Comparison of ENCODE assay signal across 8 mouse cellular contexts in genomic region chr3:79568629-79569350, GRCm38 (mm10). TPM values are rescaled to one million over a fixed set of nuclear protein-coding genes. Genes with fewer than 3 reads are reported as not detected.
DNase-seq lines count a peak whose midpoint lies in the region; ATAC-seq lines count a peak whose summit lies in the region.

No protein-coding gene starts in this region.

- no peak overlapping the region for H3K9ac ChIP-seq in kidney, embryonic 14.5 days (ENCODE audit: low read depth, low read length)
- H3K9ac ChIP-seq in hindbrain, embryonic 14.5 days: peak overlapping the region; percentile 80; the same call in 1 of the 2 replicates
- H3K9ac ChIP-seq in midbrain, embryonic 15.5 days: no peak overlapping the region

- peak overlapping the region; percentile 82 for H3K4me3 ChIP-seq in kidney, embryonic 14.5 days (ENCODE audit: low read length)
- peak overlapping the region; percentile 71; the same call in 1 of the 2 replicates for H3K4me3 ChIP-seq in hindbrain, embryonic 14.5 days (replicated peaks; ENCODE audit: low read length)
- H3K4me3 ChIP-seq in midbrain, embryonic 15.5 days: 0 out of 2 replicates have a peak overlapping the region, but pooled peaks have one; percentile 73

- H3K4me1 ChIP-seq in kidney, embryonic 14.5 days (ENCODE audit: control insufficient read depth, insufficient read depth, low read length): 0 out of 2 replicates have a peak, but pooled peaks cover 5% of the 10 kb centered on the region
- no peaks in the 10 kb centered on the region; the same call in 1 of the 2 replicates for H3K4me1 ChIP-seq in hindbrain, embryonic 14.5 days (replicated peaks; ENCODE audit: control insufficient read depth, insufficient read depth, low read length)
- peaks cover 23% of the 10 kb centered on the region for H3K4me1 ChIP-seq in midbrain, embryonic 15.5 days

- no peaks in the 10 kb centered on the region for H3K36me3 ChIP-seq in kidney, embryonic 14.5 days (ENCODE audit: control insufficient read depth, insufficient read depth, low read length)
- H3K36me3 ChIP-seq in hindbrain, embryonic 14.5 days (replicated peaks; ENCODE audit: control insufficient read depth, insufficient read depth): no peaks in the 10 kb centered on the region
- H3K36me3 ChIP-seq in midbrain, embryonic 15.5 days (replicated peaks): no peaks in the 10 kb centered on the region

- H3K4me2 ChIP-seq in kidney, embryonic 14.5 days (replicated peaks; ENCODE audit: low read depth, low read length): peak overlapping the region; percentile 80; the same call in 1 of the 2 replicates
- peak overlapping the region; percentile 79 for H3K4me2 ChIP-seq in hindbrain, embryonic 14.5 days (replicated peaks)
- peak overlapping the region; percentile 70 for H3K4me2 ChIP-seq in midbrain, embryonic 15.5 days

- 87% methylated on average over 16 of the region's 16 CpGs for WGBS in kidney, embryonic 14.5 days
- WGBS in hindbrain, embryonic 14.5 days: 87% methylated on average over 16 of the region's 16 CpGs
- 86% methylated on average over 16 of the region's 16 CpGs for WGBS in midbrain, embryonic 15.5 days

- H3K9me3 ChIP-seq in kidney, embryonic 14.5 days (ENCODE audit: control insufficient read depth, low read length): no peaks in the 10 kb centered on the region
- no peaks in the 10 kb centered on the region for H3K9me3 ChIP-seq in hindbrain, embryonic 14.5 days (ENCODE audit: control insufficient read depth, low read length)
- H3K9me3 ChIP-seq in midbrain, embryonic 15.5 days: no peaks in the 10 kb centered on the region

- H3K27ac ChIP-seq in kidney, embryonic 14.5 days (ENCODE audit: low read depth, low read length): peak overlapping the region; percentile 76; the same call in 1 of the 2 replicates
- H3K27ac ChIP-seq in hindbrain, embryonic 14.5 days: peak overlapping the region; percentile 78; the same call in 1 of the 2 replicates
- H3K27ac ChIP-seq in midbrain, embryonic 15.5 days: no peak overlapping the region

- H3K27me3 ChIP-seq in kidney, embryonic 14.5 days (ENCODE audit: control insufficient read depth, insufficient read depth, low read length): no peaks in the 10 kb centered on the region
- H3K27me3 ChIP-seq in hindbrain, embryonic 14.5 days (ENCODE audit: control insufficient read depth, insufficient read depth, low read length): no peaks in the 10 kb centered on the region
- no peaks in the 10 kb centered on the region for H3K27me3 ChIP-seq in midbrain, embryonic 15.5 days (replicated peaks)

- DNase-seq in kidney, adult 11 months: no peak
- peak; percentile 77 for DNase-seq in ZHBTc4 (ENCODE audit: low read depth, low spot score)
- no peak for DNase-seq in hindbrain, embryonic 14.5 days (ENCODE audit: low spot score)
- no peak for DNase-seq in left cerebral cortex, adult 11 months (ENCODE audit: low spot score)
- DNase-seq in kidney, adult 18-20 months: no peak
- DNase-seq in right cerebral cortex, postnatal 36 days (ENCODE audit: low spot score in 2 of 2): no peak

- ATAC-seq in kidney, embryonic 14.5 days (ENCODE audit: low FRiP score, low TSS enrichment): no peak
- no peak for ATAC-seq in hindbrain, embryonic 14.5 days (ENCODE audit: low FRiP score)
- no peak for ATAC-seq in midbrain, embryonic 15.5 days (replicated peaks)

RNA-seq across cellular contexts. Expression of gene Fnip2, which starts 1.2 kb away (rescaled TPM):
- 4.4 and 6.9 TPM in 2 replicates for polyA plus RNA-seq in kidney, embryonic 14.5 days (2014; fragmentation: Nextera tagmentation; extraction: Ambion mirVana)
- 5.9 and 9.9 TPM in 2 replicates for polyA plus RNA-seq in hindbrain, embryonic 14.5 days (2014; fragmentation: Nextera tagmentation; extraction: Ambion mirVana)
- polyA plus RNA-seq in midbrain, embryonic 15.5 days (2015; fragmentation: Nextera tagmentation; extraction: Ambion mirVana): 10.0 and 10.4 TPM in 2 replicates

RNA-seq across cellular contexts. Expression of gene Ppid, which starts 22.4 kb away (rescaled TPM):
- polyA plus RNA-seq in kidney, embryonic 14.5 days (2014; fragmentation: Nextera tagmentation; extraction: Ambion mirVana): 164 and 189 TPM in 2 replicates
- 151 and 157 TPM in 2 replicates for polyA plus RNA-seq in hindbrain, embryonic 14.5 days (2014; fragmentation: Nextera tagmentation; extraction: Ambion mirVana)
- polyA plus RNA-seq in midbrain, embryonic 15.5 days (2015; fragmentation: Nextera tagmentation; extraction: Ambion mirVana): 139 and 141 TPM in 2 replicates
